Mouse (Mus musculus) Muller cell, postnatal 12 days (primary cell): Measurements from ENCODE around the gene Xab2.
"Not testable (repeated sequence)": the region's sequence is repeated elsewhere in the genome, so short reads cannot be mapped to it uniquely, and the experiment has no call there.

ENCODE experiments used
- DNase-seq: peaks from one replicate; pipeline ENCODE4 v3.0.0-alpha.2; 2015; ENCODE audit errors: inconsistent ontology term

The Xab2 gene

DNA sequence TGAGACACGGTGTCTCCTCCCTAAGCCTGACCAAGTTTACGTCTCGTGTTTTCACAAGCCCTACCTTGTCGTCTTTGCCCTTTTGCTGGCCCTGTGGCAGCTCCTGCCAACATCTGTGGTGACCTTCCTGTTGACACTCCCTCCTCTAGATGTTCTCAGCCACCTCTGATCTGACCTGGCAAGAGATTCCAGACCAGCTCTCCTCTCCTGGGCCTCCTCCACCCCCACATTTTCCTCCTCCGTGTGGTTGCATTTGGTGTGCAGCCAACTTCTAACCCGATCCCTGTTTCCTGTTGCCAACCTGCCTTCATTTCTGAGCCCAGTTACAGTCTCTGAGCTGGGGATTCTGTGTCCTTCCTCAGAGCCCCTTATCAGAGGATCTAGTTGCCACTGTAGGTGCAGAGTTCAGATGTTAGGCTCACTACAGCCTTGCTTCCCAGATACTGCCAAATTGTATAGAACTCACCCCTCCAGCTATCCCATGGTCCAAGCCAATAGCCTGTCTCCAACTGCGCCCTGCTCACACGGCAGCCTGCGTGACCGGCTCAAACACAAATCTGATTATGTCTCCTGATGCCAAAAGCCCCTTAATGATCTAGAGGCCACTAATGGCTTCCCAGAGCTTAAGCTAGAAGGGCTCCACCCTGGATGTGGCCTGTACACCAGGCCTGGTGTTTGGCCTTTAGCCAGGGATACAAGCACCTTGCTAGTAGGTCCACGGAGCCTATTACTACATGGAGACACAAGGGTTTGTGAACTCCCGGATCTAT is 11.9 kb downstream of the Xab2 start:
- no peak for DNase-seq

DNA sequence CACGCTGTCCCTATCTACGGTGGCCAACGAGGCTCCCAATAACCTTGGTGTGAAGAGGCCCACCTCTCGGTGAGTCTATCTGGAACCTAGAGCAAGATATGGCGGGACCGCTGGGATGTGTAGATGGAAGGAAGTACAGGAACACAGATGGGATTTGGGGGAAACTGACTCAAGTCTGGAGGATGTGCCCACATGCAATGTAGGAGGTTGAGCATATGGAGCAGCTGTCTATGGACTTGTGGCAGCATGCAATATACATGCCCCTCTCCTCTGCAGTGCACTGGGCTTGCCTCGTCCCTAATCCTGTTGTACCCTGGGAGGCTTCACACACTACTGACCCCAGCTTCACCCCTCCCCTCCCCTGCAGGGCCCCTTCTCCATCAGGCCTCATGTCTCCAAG is 13.3 kb downstream of the Xab2 start:
- no peak for DNase-seq

DNA sequence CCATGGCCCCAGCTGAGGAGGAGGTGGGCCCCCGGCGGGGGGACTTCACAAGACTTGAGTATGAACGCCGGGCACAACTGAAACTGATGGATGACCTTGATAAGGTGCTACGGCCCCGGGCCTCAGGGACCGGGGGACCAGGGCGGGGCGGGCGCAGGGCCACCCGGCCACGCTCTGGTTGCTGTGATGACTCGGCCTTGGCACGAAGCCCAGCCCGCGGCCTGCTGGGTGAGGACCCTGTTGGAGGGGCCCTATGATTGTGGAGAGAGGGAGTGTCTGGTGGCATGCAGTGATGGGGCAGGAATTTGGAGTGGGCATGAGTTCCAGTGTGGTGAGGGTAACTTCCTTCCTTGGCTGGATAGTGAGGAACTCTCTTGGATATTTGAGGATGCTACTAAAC is 14.5 kb downstream of the Xab2 start:
- peak; percentile 79 for DNase-seq

GRCm38 (mm10) chr8:3603439-3603838 is 17.7 kb downstream of the Xab2 start:
- no peak for DNase-seq

- no peak for DNase-seq
Observed at GRCm38 (mm10) chr8:3600401-3600800, 20.7 kb downstream of the Xab2 start.

- no peak for DNase-seq
Observed at GRCm38 (mm10) chr8:3599219-3599618, 21.9 kb downstream of the Xab2 start.

- DNase-seq: no peak
Observed at GRCm38 (mm10) chr8:3598054-3598453, 23.1 kb downstream of the Xab2 start.

- DNase-seq: no peak
Observed at GRCm38 (mm10) chr8:3594466-3594865, 26.6 kb downstream of the Xab2 start.

DNA sequence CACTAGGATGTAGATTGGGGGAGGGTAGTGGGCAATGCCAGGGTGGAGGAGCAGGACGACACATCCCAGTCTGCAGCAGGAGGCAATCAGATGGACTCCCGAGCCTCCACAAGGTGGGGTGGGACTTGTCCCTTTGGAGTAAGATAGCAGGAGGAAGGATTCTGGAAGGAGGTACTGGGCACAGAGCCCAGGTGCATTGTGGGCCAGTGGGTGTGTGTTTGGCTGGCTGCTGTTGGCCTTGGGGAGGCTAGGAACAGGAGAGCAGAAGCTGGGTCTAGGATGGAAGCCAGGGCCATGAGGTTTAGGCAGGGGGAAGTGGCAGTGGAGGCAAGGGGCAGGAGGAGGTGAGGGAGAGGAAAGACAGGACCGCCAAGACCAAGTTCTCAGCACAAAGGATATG is 27.6 kb downstream of the Xab2 start:
- no peak for DNase-seq

GRCm38 (mm10) chr8:3588258-3588633 is 32.9 kb downstream of the Xab2 start:
- peak; percentile 39 for DNase-seq

- peak; percentile 57 for DNase-seq
Observed at GRCm38 (mm10) chr8:3587391-3588257, 33.5 kb downstream of the Xab2 start.

DNA sequence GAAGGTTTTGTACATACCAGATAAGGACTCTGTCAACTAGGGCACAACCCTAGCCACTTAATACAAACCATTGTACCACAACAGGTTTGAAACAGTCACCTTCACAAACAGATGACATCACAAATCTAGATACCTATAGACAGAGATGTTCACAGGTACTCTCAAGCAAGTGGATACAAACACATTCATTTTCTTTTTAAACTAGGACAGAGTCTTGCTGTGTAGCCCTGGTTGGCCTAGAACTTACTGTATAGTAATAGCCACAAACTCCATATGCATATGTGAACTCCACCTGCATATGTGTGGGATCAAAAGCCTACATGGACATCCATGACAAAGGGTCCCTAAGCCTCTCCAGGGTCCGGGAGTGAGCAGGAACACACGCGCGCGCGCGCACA is 34.1 kb downstream of the Xab2 start, which contains the start of gene Camsap3:
Gene Camsap3, plus strand, starts transcription at position 301 of the 398 bp plus-strand sequence.
- DNase-seq: no peak

DNA sequence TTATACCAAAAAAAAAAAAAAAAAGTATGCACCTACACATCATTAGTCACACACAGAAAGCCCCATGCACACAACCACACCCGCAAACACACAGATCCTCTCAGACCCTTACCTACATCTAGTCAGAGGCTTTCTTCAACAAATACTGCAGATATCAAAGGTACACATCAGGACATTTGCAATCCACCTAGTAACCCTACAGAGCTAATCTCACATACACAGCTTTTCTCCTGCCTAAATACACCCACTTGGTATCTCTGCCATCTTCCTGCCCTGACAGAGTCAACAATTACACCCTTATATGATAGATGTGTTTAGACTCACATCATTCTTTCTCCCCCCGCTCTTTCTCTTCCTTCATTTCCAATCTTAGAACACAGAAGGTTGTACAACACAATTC is 34.7 kb downstream of the Xab2 start:
- DNase-seq: no peak

GRCm38 (mm10) chr8:3581961-3582360 is 39.2 kb downstream of the Xab2 start:
- DNase-seq: not testable (repeated sequence)

GRCm38 (mm10) chr8:3579390-3580364 is 41.4 kb downstream of the Xab2 start:
- no peak for DNase-seq

GRCm38 (mm10) chr8:3576211-3576960 is 44.7 kb downstream of the Xab2 start:
- no peak for DNase-seq

DNA sequence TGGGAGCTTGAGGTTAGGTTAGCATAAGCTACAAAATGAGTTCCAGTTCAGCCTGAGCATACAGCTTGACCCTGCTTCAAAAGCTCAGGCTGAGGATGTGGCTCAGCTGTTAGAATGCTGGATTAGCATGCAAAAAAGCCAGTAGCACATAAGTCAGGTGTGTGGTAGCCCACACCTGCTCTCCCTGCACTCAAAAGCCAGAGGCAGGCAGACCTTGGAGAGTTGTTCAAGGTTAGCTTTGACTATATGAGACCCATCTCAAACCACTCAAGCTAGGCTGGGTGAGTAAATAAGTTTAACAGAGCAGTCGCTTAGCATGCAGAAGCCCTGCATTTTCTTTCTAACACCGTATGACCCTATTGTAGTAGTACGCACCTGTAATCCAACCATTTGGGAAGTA is 46.6 kb downstream of the Xab2 start:
- no peak for DNase-seq

- DNase-seq: no peak
Observed at GRCm38 (mm10) chr8:3569784-3570183, 51.3 kb downstream of the Xab2 start.

GRCm38 (mm10) chr8:3568378-3568777 is 52.7 kb downstream of the Xab2 start:
- DNase-seq: no peak

- DNase-seq: peak; percentile 72
Observed at GRCm38 (mm10) chr8:3567641-3568371, 53.3 kb downstream of the Xab2 start, which contains the start of gene C330021F23Rik. Gene C330021F23Rik, plus strand, starts transcription at chr8:3567990.
